Mouse (Mus musculus) liver, postnatal 0 days (tissue): ENCODE measurements around the gene Pcbp4.

Experiments
- CTCF ChIP-seq: sonication (generic); IDR thresholded peaks from 2 replicates; pipeline ENCODE4 v1.5.1; 2016; ENCODE audit warnings: antibody characterized with exemption, low read depth
- EP300 ChIP-seq: IDR thresholded peaks from 2 replicates; pipeline ENCODE4 v1.6.1; 2016; ENCODE audit warnings: antibody characterized with exemption, low read depth, mild to moderate bottlenecking

DNA sequence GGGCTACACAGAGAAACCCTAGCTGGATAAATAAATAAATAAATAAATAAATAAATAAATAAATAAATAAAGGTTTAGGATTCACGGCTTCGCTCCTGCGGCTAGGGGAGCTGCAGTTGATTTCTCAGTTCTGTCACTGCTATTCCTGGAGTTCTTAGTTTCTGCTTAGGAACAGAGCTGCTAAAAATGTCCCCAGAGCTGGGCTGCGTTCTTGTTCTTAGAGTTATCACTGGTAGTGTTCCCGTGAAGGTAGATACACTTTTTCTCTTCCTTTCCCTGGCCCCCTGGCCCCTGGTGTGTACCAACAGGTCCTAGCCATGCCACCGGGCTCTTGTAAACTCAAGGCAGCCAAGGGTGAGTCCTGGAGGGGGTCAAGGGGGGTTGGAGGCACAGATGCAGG is 36.3 kb upstream of the Pcbp4 start:
- TF ChIP-seq CTCF = no peak
- TF ChIP-seq EP300 = no peak
